Mouse (Mus musculus): ENCODE results near the gene Pbx4. TPM values are rescaled to one million over a fixed set of nuclear protein-coding genes. Genes with fewer than 3 reads are reported as not detected.

The Pbx4 gene
- polyA plus RNA-seq, 1 experiment, result 20.3 TPM

- H3K27me3 ChIP-seq (ENCODE audit: control insufficient read depth, insufficient read depth, low read length), result no peaks in the 10 kb centered on the region
- TF ChIP-seq CTCF (IDR thresholded peaks at IDR 0.05; ENCODE audit: borderline replicate concordance, insufficient read depth, low read depth, low read length), result no peak
- TF ChIP-seq POLR2A (IDR thresholded peaks at IDR 0.05; ENCODE audit: borderline replicate concordance, insufficient read depth, low read length), result no peak
- 80% methylated on average over 13 of the region's 13 CpGs for whole genome bisulfite sequencing
- H3K4me1 ChIP-seq (ENCODE audit: control insufficient read depth, insufficient read depth, low read length), result peaks cover 31% of the 10 kb centered on the region
- DNase-seq, result no peak
- no peak overlapping the region for H3K27ac ChIP-seq (ENCODE audit: insufficient read depth, low read length)
- H3K4me3 ChIP-seq (replicated peaks; ENCODE audit: insufficient read depth, low read depth, low read length), result no peak overlapping the region
Measured at GRCm38 (mm10) chr8:69874654-69875053, 42.4 kb downstream of the Pbx4 start.

- no peak overlapping the region for H3K4me3 ChIP-seq (replicated peaks; ENCODE audit: insufficient read depth, low read depth, low read length)
- H3K27ac ChIP-seq (ENCODE audit: insufficient read depth, low read length), result no peak overlapping the region
- WGBS, result 46% methylated on average over 10 of the region's 10 CpGs
- TF ChIP-seq CTCF (IDR thresholded peaks at IDR 0.05; ENCODE audit: borderline replicate concordance, insufficient read depth, low read depth, low read length) (no peak), POLR2A (IDR thresholded peaks at IDR 0.05; ENCODE audit: borderline replicate concordance, insufficient read depth, low read length) (no peak)
- peaks cover 16% of the 10 kb centered on the region for H3K4me1 ChIP-seq (ENCODE audit: control insufficient read depth, insufficient read depth, low read length)
- H3K27me3 ChIP-seq (ENCODE audit: control insufficient read depth, insufficient read depth, low read length), result no peaks in the 10 kb centered on the region; the same call in 1 of the 2 replicates
- no peak for DNase-seq
Measured at GRCm38 (mm10) chr8:69876097-69876496, 43.8 kb downstream of the Pbx4 start.

- H3K27ac ChIP-seq (ENCODE audit: insufficient read depth, low read length), result no peak overlapping the region
- no peak overlapping the region for H3K4me3 ChIP-seq (replicated peaks; ENCODE audit: insufficient read depth, low read depth, low read length)
- WGBS, result 68% methylated on average over 10 of the region's 10 CpGs
- peaks cover 8% of the 10 kb centered on the region for H3K4me1 ChIP-seq (ENCODE audit: control insufficient read depth, insufficient read depth, low read length)
- no peak for DNase-seq
- H3K27me3 ChIP-seq (ENCODE audit: control insufficient read depth, insufficient read depth, low read length), result no peaks in the 10 kb centered on the region; the same call in 1 of the 2 replicates
- TF ChIP-seq CTCF (IDR thresholded peaks at IDR 0.05; ENCODE audit: borderline replicate concordance, insufficient read depth, low read depth, low read length) (no peak), POLR2A (IDR thresholded peaks at IDR 0.05; ENCODE audit: borderline replicate concordance, insufficient read depth, low read length) (no peak)
Measured at GRCm38 (mm10) chr8:69876967-69877366, 44.7 kb downstream of the Pbx4 start.

- Histone ChIP-seq H3K27ac (ENCODE audit: insufficient read depth, low read length) (no peak overlapping the region), H3K4me1 (ENCODE audit: control insufficient read depth, insufficient read depth, low read length) (peaks cover 6% of the 10 kb centered on the region; the same call in 1 of the 2 replicates), H3K27me3 (ENCODE audit: control insufficient read depth, insufficient read depth, low read length) (peaks cover 3% of the 10 kb centered on the region; the same call in 1 of the 2 replicates), H3K4me3 (replicated peaks; ENCODE audit: insufficient read depth, low read depth, low read length) (no peak overlapping the region)
- TF ChIP-seq CTCF (IDR thresholded peaks at IDR 0.05; ENCODE audit: borderline replicate concordance, insufficient read depth, low read depth, low read length) (no peak), POLR2A (IDR thresholded peaks at IDR 0.05; ENCODE audit: borderline replicate concordance, insufficient read depth, low read length) (no peak)
- 80% methylated on average over 4 of the region's 4 CpGs for WGBS
- no peak for DNase-seq
Measured at GRCm38 (mm10) chr8:69877396-69877795, 45.1 kb downstream of the Pbx4 start.

GRCm38 (mm10) chr8:69877992-69878391, 45.7 kb downstream of the Pbx4 start:
- peaks cover 4% of the 10 kb centered on the region; the same call in 1 of the 2 replicates for H3K27me3 ChIP-seq (ENCODE audit: control insufficient read depth, insufficient read depth, low read length)
- 56% methylated on average over 3 of the region's 3 CpGs for WGBS
- peaks cover 3% of the 10 kb centered on the region; the same call in 1 of the 2 replicates for H3K4me1 ChIP-seq (ENCODE audit: control insufficient read depth, insufficient read depth, low read length)

GRCm38 (mm10) chr8:69879678-69880077, 47.4 kb downstream of the Pbx4 start:
- TF ChIP-seq POLR2A (IDR thresholded peaks at IDR 0.05; ENCODE audit: borderline replicate concordance, insufficient read depth, low read length) (no peak), CTCF (IDR thresholded peaks at IDR 0.05; ENCODE audit: borderline replicate concordance, insufficient read depth, low read depth, low read length) (no peak)
- Histone ChIP-seq H3K27ac (ENCODE audit: insufficient read depth, low read length) (no peak overlapping the region), H3K27me3 (ENCODE audit: control insufficient read depth, insufficient read depth, low read length) (peaks cover 4% of the 10 kb centered on the region; the same call in 1 of the 2 replicates), H3K4me1 (ENCODE audit: control insufficient read depth, insufficient read depth, low read length) (no peaks in the 10 kb centered on the region), H3K4me3 (replicated peaks; ENCODE audit: insufficient read depth, low read depth, low read length) (no peak overlapping the region)
- DNase-seq, result no peak
- WGBS, result 68% methylated on average over 8 of the region's 8 CpGs

More at GRCm38 (mm10) chr8:69877992-69878391, 45.7 kb downstream of the Pbx4 start:
- no peak for DNase-seq
- Histone ChIP-seq H3K4me3 (replicated peaks; ENCODE audit: insufficient read depth, low read depth, low read length) (no peak overlapping the region), H3K27ac (ENCODE audit: insufficient read depth, low read length) (no peak overlapping the region)
- no peak for TF ChIP-seq CTCF (IDR thresholded peaks at IDR 0.05; ENCODE audit: borderline replicate concordance, insufficient read depth, low read depth, low read length)
- no peak for TF ChIP-seq POLR2A (IDR thresholded peaks at IDR 0.05; ENCODE audit: borderline replicate concordance, insufficient read depth, low read length)

DNA sequence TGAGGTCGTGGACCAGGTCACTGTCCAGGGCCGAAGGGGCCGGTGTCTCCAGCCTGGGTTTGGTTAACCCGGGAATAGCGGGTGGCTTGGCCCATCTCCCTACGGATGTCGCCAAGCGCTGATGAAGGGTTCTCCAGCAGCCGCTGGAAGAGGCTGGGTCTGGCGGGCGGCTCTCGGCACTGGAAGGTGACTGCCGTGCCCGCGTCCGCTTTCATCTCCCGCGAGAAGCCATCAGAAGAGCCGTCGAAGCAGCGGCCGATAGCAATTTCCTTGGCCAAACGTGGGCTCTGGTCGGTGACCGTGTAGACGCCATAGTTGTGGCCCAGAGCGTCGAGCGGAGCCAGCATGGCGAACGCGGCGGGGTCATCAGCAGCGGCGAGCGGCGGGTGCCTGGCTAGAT, 48.5 kb downstream of the Pbx4 start:
- Histone ChIP-seq H3K27me3 (ENCODE audit: control insufficient read depth, insufficient read depth, low read length) (peaks cover 4% of the 10 kb centered on the region; the same call in 1 of the 2 replicates), H3K4me3 (replicated peaks; ENCODE audit: insufficient read depth, low read depth, low read length) (no peak overlapping the region), H3K27ac (ENCODE audit: insufficient read depth, low read length) (no peak overlapping the region), H3K4me1 (ENCODE audit: control insufficient read depth, insufficient read depth, low read length) (no peaks in the 10 kb centered on the region)
- TF ChIP-seq CTCF (IDR thresholded peaks at IDR 0.05; ENCODE audit: borderline replicate concordance, insufficient read depth, low read depth, low read length), result no peak
- no peak for TF ChIP-seq POLR2A (IDR thresholded peaks at IDR 0.05; ENCODE audit: borderline replicate concordance, insufficient read depth, low read length)
- 12% methylated on average over 37 of the region's 37 CpGs for WGBS
- no peak for DNase-seq

DNA sequence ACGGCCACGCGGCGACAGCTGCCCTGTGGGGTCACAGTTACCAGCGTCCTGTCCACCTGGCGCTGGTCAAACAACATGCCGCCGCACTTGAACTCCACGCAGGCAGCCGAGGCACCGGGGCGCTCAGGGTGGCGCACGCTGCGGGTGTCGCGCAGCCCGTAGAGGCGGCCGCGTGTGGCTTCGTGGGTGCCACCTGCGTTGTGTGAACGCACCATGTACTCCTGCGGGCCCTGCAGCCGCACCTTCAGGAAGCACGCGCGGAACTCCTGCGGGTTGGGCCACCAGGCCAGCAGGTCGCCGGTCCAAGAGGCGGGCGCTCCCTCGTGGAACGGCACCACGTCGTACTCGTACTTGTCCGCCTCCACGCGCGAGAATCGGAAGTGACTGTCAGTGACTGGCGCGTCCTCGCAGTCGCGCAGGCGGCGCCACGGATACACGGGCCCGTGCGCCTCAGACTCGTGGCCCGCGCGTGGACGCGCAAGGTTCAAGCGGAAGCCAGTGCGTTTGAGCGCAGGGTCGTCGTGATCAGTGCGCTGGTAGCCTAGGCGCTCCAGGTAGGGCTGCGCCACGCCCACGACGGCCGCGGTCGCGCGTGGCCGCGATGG, 49.1 kb downstream of the Pbx4 start:
- H3K27ac ChIP-seq (ENCODE audit: insufficient read depth, low read length), result no peak overlapping the region
- TF ChIP-seq POLR2A (IDR thresholded peaks at IDR 0.05; ENCODE audit: borderline replicate concordance, insufficient read depth, low read length) (no peak), CTCF (IDR thresholded peaks at IDR 0.05; ENCODE audit: borderline replicate concordance, insufficient read depth, low read depth, low read length) (no peak)
- H3K4me3 ChIP-seq (replicated peaks; ENCODE audit: insufficient read depth, low read depth, low read length), result no peak overlapping the region
- H3K27me3 ChIP-seq (ENCODE audit: control insufficient read depth, insufficient read depth, low read length), result peaks cover 4% of the 10 kb centered on the region; the same call in 1 of the 2 replicates
- H3K4me1 ChIP-seq (ENCODE audit: control insufficient read depth, insufficient read depth, low read length), result peaks cover 3% of the 10 kb centered on the region; the same call in 1 of the 2 replicates
- no peak for DNase-seq
- 15% methylated on average over 79 of the region's 79 CpGs for WGBS

All from cerebellum, adult 2 months (tissue).